14 mouse cellular contexts compared by ENCODE assay signal in the genomic region with DNA sequence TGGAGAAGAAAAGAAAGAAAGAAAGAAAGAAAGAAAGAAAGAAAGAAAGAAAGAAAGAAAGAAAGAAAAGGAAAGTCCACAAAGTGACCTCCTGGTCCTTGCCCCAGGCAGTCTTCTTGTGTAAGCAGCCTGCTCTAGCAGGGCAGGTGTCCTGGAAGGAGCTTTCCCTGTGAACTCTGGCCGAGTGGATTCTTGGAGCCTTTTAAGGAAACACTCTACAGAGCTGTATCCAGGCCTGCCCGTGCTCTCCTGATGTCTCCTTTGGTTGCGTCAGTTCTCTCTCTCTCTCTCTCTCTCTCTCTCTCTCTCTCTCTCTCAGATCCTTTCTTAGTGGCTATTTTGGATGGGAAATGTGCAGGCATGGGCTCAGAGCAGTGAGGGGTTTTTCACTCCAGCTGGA.
DNase-seq lines count a peak whose midpoint lies in the region; ATAC-seq and TF ChIP-seq lines count a peak whose summit lies in the region.
"Had no signal": no experiment of that assay in that cellular context is flagged by ENCODE, and none has a peak within 500 bp of the region (broad histone marks: within the 10 kb centered on the region; RNA-seq: fewer than 3 reads in every experiment).

No protein-coding gene starts in this region.

- no peak for ATAC-seq in midbrain, embryonic 11.5 days (ENCODE audit: low FRiP score)
- ATAC-seq in midbrain, embryonic 13.5 days, result no peak
- ATAC-seq in forebrain, postnatal 0 days, result no peak
- ATAC-seq: inflammation-experienced regulatory T-cells, adult 6 months; liver, embryonic 12.5 days had no signal

- peak; percentile 60 for DNase-seq in midbrain, embryonic 11.5 days (ENCODE audit: low spot score, missing footprints)
- peak; percentile 74 to 88 for DNase-seq in kidney, adult 8-10 months
- DNase-seq in kidney, postnatal 36 days, result peak; percentile 80 to 90
- DNase-seq in forebrain, postnatal 0 days, result no peak
- DNase-seq in adrenal gland, postnatal 25 days, result no peak
- DNase-seq in heart, adult 9 months (ENCODE audit: low spot score in 2 of 2), result no peak
- DNase-seq: adrenal gland, adult 2 months; cerebellum, adult 11-12 months; gastrocnemius, postnatal 36 days; right cerebral cortex, postnatal 25 days had no signal

- H3K27ac ChIP-seq in midbrain, embryonic 11.5 days (ENCODE audit: low read depth, low read length), result no peak overlapping the region
- no peak overlapping the region for H3K27ac ChIP-seq in midbrain, embryonic 13.5 days
- no peak overlapping the region for H3K27ac ChIP-seq in forebrain, postnatal 0 days (ENCODE audit: low read depth, low read length)
- H3K27ac ChIP-seq: heart, embryonic 15.5 days; liver, embryonic 12.5 days had no signal

- no peaks in the 10 kb centered on the region for H3K27me3 ChIP-seq in midbrain, embryonic 11.5 days (ENCODE audit: control insufficient read depth, insufficient read depth, low read length)
- no peaks in the 10 kb centered on the region for H3K27me3 ChIP-seq in midbrain, embryonic 13.5 days
- H3K27me3 ChIP-seq in forebrain, postnatal 0 days (ENCODE audit: insufficient read depth, low read length), result no peaks in the 10 kb centered on the region
- H3K27me3 ChIP-seq: heart, embryonic 15.5 days; liver, embryonic 12.5 days had no signal

- no peak overlapping the region for H3K4me2 ChIP-seq in midbrain, embryonic 11.5 days
- H3K4me2 ChIP-seq in midbrain, embryonic 13.5 days (replicated peaks), result no peak overlapping the region
- no peak overlapping the region for H3K4me2 ChIP-seq in forebrain, postnatal 0 days (ENCODE audit: low read depth)
- H3K4me2 ChIP-seq: heart, embryonic 15.5 days; liver, embryonic 12.5 days had no signal

- no peak for TF ChIP-seq CTCF in forebrain, postnatal 0 days (IDR thresholded peaks at IDR 0.05; ENCODE audit: low read depth)

- no peaks in the 10 kb centered on the region for H3K36me3 ChIP-seq in midbrain, embryonic 11.5 days (ENCODE audit: control insufficient read depth, insufficient read depth, low read length)
- H3K36me3 ChIP-seq in midbrain, embryonic 13.5 days, result no peaks in the 10 kb centered on the region
- H3K36me3 ChIP-seq in forebrain, postnatal 0 days (ENCODE audit: insufficient read depth), result no peaks in the 10 kb centered on the region
- H3K36me3 ChIP-seq: heart, embryonic 15.5 days; liver, embryonic 12.5 days had no signal

- WGBS in midbrain, embryonic 11.5 days, result 65% methylated on average over 3 of the region's 3 CpGs
- 69% methylated on average over 3 of the region's 3 CpGs for WGBS in midbrain, embryonic 13.5 days
- WGBS in forebrain, postnatal 0 days, result 65% methylated on average over 3 of the region's 3 CpGs

- H3K4me1 ChIP-seq in midbrain, embryonic 11.5 days (ENCODE audit: control insufficient read depth, insufficient read depth, low read length), result peaks cover 3% of the 10 kb centered on the region; the same call in 1 of the 2 replicates
- H3K4me1 ChIP-seq in midbrain, embryonic 13.5 days (replicated peaks), result peaks cover 9% of the 10 kb centered on the region
- H3K4me1 ChIP-seq in forebrain, postnatal 0 days (ENCODE audit: insufficient read depth), result no peaks in the 10 kb centered on the region

- no peak overlapping the region for H3K9ac ChIP-seq in midbrain, embryonic 11.5 days (ENCODE audit: low read length)
- no peak overlapping the region for H3K9ac ChIP-seq in midbrain, embryonic 13.5 days (replicated peaks)
- no peak overlapping the region for H3K9ac ChIP-seq in forebrain, postnatal 0 days
- H3K9ac ChIP-seq: heart, embryonic 15.5 days; liver, embryonic 12.5 days had no signal

- no peaks in the 10 kb centered on the region for H3K9me3 ChIP-seq in midbrain, embryonic 11.5 days (ENCODE audit: control insufficient read depth, low read length)
- no peaks in the 10 kb centered on the region for H3K9me3 ChIP-seq in midbrain, embryonic 13.5 days
- no peaks in the 10 kb centered on the region for H3K9me3 ChIP-seq in forebrain, postnatal 0 days (ENCODE audit: low read length)
- H3K9me3 ChIP-seq: heart, embryonic 15.5 days; liver, embryonic 12.5 days had no signal

- H3K4me3 ChIP-seq in midbrain, embryonic 11.5 days (ENCODE audit: low read depth, low read length), result no peak overlapping the region
- H3K4me3 ChIP-seq in midbrain, embryonic 13.5 days (replicated peaks), result no peak overlapping the region
- no peak overlapping the region for H3K4me3 ChIP-seq in forebrain, postnatal 0 days (ENCODE audit: low read depth, low read length)
- H3K4me3 ChIP-seq: heart, embryonic 15.5 days; liver, embryonic 12.5 days had no signal

Comparison
In these comparisons a context has a peak if more than half of its experiments do, and no peak if none do; other contexts are left out.
1. DNase-seq: peak in midbrain, embryonic 11.5 days (single experiment), kidney, adult 8-10 months (2 of 2) and kidney, postnatal 36 days (2 of 2); none in forebrain, postnatal 0 days (single experiment), adrenal gland, postnatal 25 days (single experiment) and heart, adult 9 months (0 of 2).